In genomic region chr7:50053704-50054103, GRCm38 (mm10) we compare ENCODE assay signal across 22 mouse cellular contexts.
DNase-seq lines count a peak whose midpoint lies in the region; ATAC-seq and TF ChIP-seq lines count a peak whose summit lies in the region.
"Had no signal": no experiment of that assay in that cellular context is flagged by ENCODE, and none has a peak within 500 bp of the region (broad histone marks: within the 10 kb centered on the region; RNA-seq: fewer than 3 reads in every experiment).

No protein-coding gene starts in this region.

- no peak overlapping the region for H3K9ac ChIP-seq in forebrain, postnatal 0 days
- no peak overlapping the region for H3K9ac ChIP-seq in forebrain, embryonic 16.5 days (replicated peaks; ENCODE audit: low read depth, low read length)

- H3K4me1 ChIP-seq in forebrain, postnatal 0 days (ENCODE audit: insufficient read depth), result no peaks in the 10 kb centered on the region
- no peaks in the 10 kb centered on the region for H3K4me1 ChIP-seq in forebrain, embryonic 16.5 days (replicated peaks; ENCODE audit: control insufficient read depth, insufficient read depth, low read length)

- no peak overlapping the region for H3K4me3 ChIP-seq in forebrain, postnatal 0 days (ENCODE audit: low read depth, low read length)
- no peak overlapping the region for H3K4me3 ChIP-seq in forebrain, embryonic 16.5 days (replicated peaks; ENCODE audit: low read length)

- ATAC-seq in forebrain, postnatal 0 days, result no peak
- no peak for ATAC-seq in forebrain, embryonic 16.5 days
- ATAC-seq: activated CD4-positive, CD25-positive, alpha-beta regulatory T cell, adult 4 months; CD4-positive, CD25-positive, alpha-beta regulatory T cell, adult 4 months; Patski had no signal

- H3K9me3 ChIP-seq in forebrain, postnatal 0 days (ENCODE audit: low read length), result no peaks in the 10 kb centered on the region
- no peaks in the 10 kb centered on the region for H3K9me3 ChIP-seq in forebrain, embryonic 16.5 days (ENCODE audit: control insufficient read depth, low read length)

- TF ChIP-seq CTCF in forebrain, postnatal 0 days (IDR thresholded peaks at IDR 0.05; ENCODE audit: low read depth), result no peak

- H3K36me3 ChIP-seq in forebrain, postnatal 0 days (ENCODE audit: insufficient read depth), result no peaks in the 10 kb centered on the region
- H3K36me3 ChIP-seq in forebrain, embryonic 16.5 days (ENCODE audit: control insufficient read depth, insufficient read depth), result no peaks in the 10 kb centered on the region
- H3K36me3 ChIP-seq: G1E had no signal

- peak; percentile 17 for DNase-seq in forebrain, postnatal 0 days
- peak; percentile 52 for DNase-seq in heart, adult 11 months
- no peak for DNase-seq in heart, postnatal 4 days
- DNase-seq in layer of hippocampus, adult 9-10 months (ENCODE audit: low spot score), result peak; percentile 17
- no peak for DNase-seq in layer of hippocampus, postnatal 10 days (ENCODE audit: low spot score in 2 of 2)
- DNase-seq in layer of hippocampus, adult 9-11 months, result peak; percentile 19
- no peak for DNase-seq in layer of hippocampus, postnatal 25 days (ENCODE audit: extremely low spot score in 1 of 2, low spot score in 1 of 2)
- DNase-seq: adrenal gland, adult 2 months; adrenal gland, adult 8-10 months; adrenal gland, postnatal 10 days; adrenal gland, postnatal 14 days; adrenal gland, postnatal 25 days; adrenal gland, postnatal 36 days; B cell, adult 2 months; cerebellum, adult 11 months; cerebellum, adult 11-12 months had no signal

- H3K27ac ChIP-seq in forebrain, postnatal 0 days (ENCODE audit: low read depth, low read length), result no peak overlapping the region
- no peak overlapping the region for H3K27ac ChIP-seq in forebrain, embryonic 16.5 days (ENCODE audit: low read length)

- H3K4me2 ChIP-seq in forebrain, postnatal 0 days (ENCODE audit: low read depth), result no peak overlapping the region
- no peak overlapping the region for H3K4me2 ChIP-seq in forebrain, embryonic 16.5 days (ENCODE audit: low read length)

- 69% methylated on average over 2 of the region's 2 CpGs for WGBS in forebrain, postnatal 0 days
- 83% methylated on average over 2 of the region's 2 CpGs for WGBS in forebrain, embryonic 16.5 days

- H3K27me3 ChIP-seq in forebrain, postnatal 0 days (ENCODE audit: insufficient read depth, low read length), result no peaks in the 10 kb centered on the region
- no peaks in the 10 kb centered on the region for H3K27me3 ChIP-seq in forebrain, embryonic 16.5 days (replicated peaks; ENCODE audit: control insufficient read depth, insufficient read depth, low read length)
- H3K27me3 ChIP-seq: CH12.LX, Patski had no signal

Comparison
In these comparisons a context has a peak if more than half of its experiments do, and no peak if none do; other contexts are left out.
1. DNase-seq: peak in forebrain, postnatal 0 days (single experiment), heart, adult 11 months (single experiment), layer of hippocampus, adult 9-10 months (single experiment) and layer of hippocampus, adult 9-11 months (single experiment); none in heart, postnatal 4 days (single experiment), layer of hippocampus, postnatal 10 days (0 of 2) and layer of hippocampus, postnatal 25 days (0 of 2).